Mouse (Mus musculus) myocyte (in vitro differentiated cells): ENCODE data around the gene Rela.

Experiments used
- MAX ChIP-seq: IDR thresholded peaks from one replicate; pipeline ENCODE4 v1.6.1; 2011; ENCODE audit warnings: low read depth, mild to moderate bottlenecking, control low read depth
- MYOG ChIP-seq, 3 experiments: IDR thresholded peaks; one replicate each; pipeline ENCODE4 v1.6.1; 2011; ENCODE audit warnings: control low read depth in 2 of 3, low read depth in 2 of 3, mild to moderate bottlenecking in 2 of 3; ENCODE audit not compliant: insufficient read length in 2 of 3, control insufficient read depth in 1 of 3, insufficient read depth in 1 of 3
- POLR2A ChIP-seq: IDR thresholded peaks from one replicate; pipeline ENCODE4 v1.6.1; 2011; ENCODE audit warnings: low read depth, mild to moderate bottlenecking, control low read depth, moderate library complexity; ENCODE audit not compliant: insufficient read length
- POLR2AphosphoS2 ChIP-seq: IDR thresholded peaks from one replicate; pipeline ENCODE4 v1.6.1; 2011; ENCODE audit warnings: low read depth, control low read depth; ENCODE audit not compliant: insufficient read length
- REST ChIP-seq: IDR thresholded peaks from one replicate; pipeline ENCODE4 v1.6.1; 2011; ENCODE audit warnings: mild to moderate bottlenecking, control low read depth, moderate library complexity; ENCODE audit not compliant: insufficient read depth, insufficient read length
- SRF ChIP-seq: IDR thresholded peaks from one replicate; pipeline ENCODE4 v1.6.1; 2011; ENCODE audit warnings: low read depth; ENCODE audit not compliant: control insufficient read depth, insufficient read length
- TCF12 ChIP-seq: IDR thresholded peaks from one replicate; pipeline ENCODE4 v1.6.1; 2011; ENCODE audit warnings: mild to moderate bottlenecking, control low read depth; ENCODE audit not compliant: poor library complexity, insufficient read depth, severe bottlenecking
- USF1 ChIP-seq: IDR thresholded peaks from one replicate; pipeline ENCODE4 v1.6.1; 2011; ENCODE audit warnings: low read depth, mild to moderate bottlenecking, control low read depth, moderate library complexity

GRCm38 (mm10) chr19:5607705-5608410 lies 29.4 kb upstream of the Rela start:
- TF ChIP-seq POLR2A = no peak
- no peak for TF ChIP-seq MYOG (IDR thresholded peaks at IDR 0.05; ENCODE audit: control insufficient read depth in 1 of 3, insufficient read depth in 1 of 3, insufficient read length in 2 of 3, low read depth in 2 of 3)
- no peak for TF ChIP-seq MAX
- TF ChIP-seq POLR2AphosphoS2 = peak; percentile 24
- no peak for TF ChIP-seq TCF12
- no peak for TF ChIP-seq USF1
- TF ChIP-seq REST = no peak
- TF ChIP-seq SRF = no peak
